Mouse (Mus musculus) subcutaneous adipose tissue, adult 2 months (tissue): Measurements from ENCODE around the gene Gm3259. TPM values are rescaled to one million over a fixed set of nuclear protein-coding genes. Genes with fewer than 3 reads are reported as not detected.

Experiments
- polyA plus RNA-seq: library from polyadenylated mRNA; depleted of rRNA; stranded (reverse); fragments of >200 nt; gene quantifications from 2 replicates; pipeline ENCODE4 v1.2.3, GENCODE M21; 2012; ENCODE audit warnings: low replicate concordance; rRNA removed

The Gm3259 gene
- polyA plus RNA-seq = not detected in 2 replicates

GRCm38 (mm10) chr5:95305611-95306010, at the start of gene Gm3259:
Gene Gm3259 (plus strand): TSS chr5:95305911.

GRCm38 (mm10) chr5:95272668-95273067, 33.0 kb upstream of the Gm3259 start, which contains the start of gene Gm10424:
Gene Gm10424 (minus strand): TSS chr5:95272768.

Other genes with a start within 250 kb of the Gm3259 start
- gene Gm7942, start 199.0 kb upstream of the Gm3259 start, polyA plus RNA-seq = not detected in 2 replicates
- gene Gm16513, start 123.3 kb upstream of the Gm3259 start, polyA plus RNA-seq = not detected in 2 replicates
- gene Gm10424, start 33.1 kb upstream of the Gm3259 start, polyA plus RNA-seq = not detected in 2 replicates
- not detected in 2 replicates for gene D5Ertd577e, start 150.9 kb downstream of the Gm3259 start, polyA plus RNA-seq
- gene Gm3286, start 204.8 kb downstream of the Gm3259 start, polyA plus RNA-seq = not detected in 2 replicates